ENCODE assay signal across 23 mouse cellular contexts in the genomic region with DNA sequence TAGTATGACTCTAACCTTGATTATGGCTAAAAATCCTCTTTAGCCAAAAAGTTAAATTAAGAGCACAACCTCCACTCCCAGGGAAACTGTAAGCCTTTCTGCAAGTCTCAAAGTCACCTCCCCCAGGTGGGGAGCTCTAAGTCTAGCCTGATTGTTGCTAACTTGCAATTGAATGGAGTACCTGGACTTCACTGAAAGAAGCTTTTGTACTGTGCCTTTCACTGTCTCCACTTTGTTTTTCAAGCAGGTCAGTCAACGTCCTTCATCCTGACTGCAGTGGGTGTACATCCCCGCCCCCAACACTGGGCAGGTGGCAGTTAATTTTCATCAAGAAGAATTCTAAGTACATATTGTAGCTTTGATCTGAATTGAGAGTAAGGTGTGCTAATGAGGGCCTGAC. TPM values are rescaled to one million over a fixed set of nuclear protein-coding genes. Genes with fewer than 3 reads are reported as not detected.
"Had no signal": no experiment of that assay in that cellular context is flagged by ENCODE, and none has a peak within 500 bp of the region (broad histone marks: within the 10 kb centered on the region; RNA-seq: fewer than 3 reads in every experiment).

No protein-coding gene starts in this region.

- H3K4me1 ChIP-seq: lung, embryonic 15.5 days; midbrain, embryonic 10.5 days; midbrain, embryonic 12.5 days; neural tube, embryonic 13.5 days; neural tube, embryonic 15.5 days; stomach, embryonic 15.5 days had no signal

- H3K36me3 ChIP-seq: lung, embryonic 15.5 days; midbrain, embryonic 10.5 days; midbrain, embryonic 12.5 days; neural tube, embryonic 13.5 days; neural tube, embryonic 15.5 days; stomach, embryonic 15.5 days had no signal

- H3K27me3 ChIP-seq: lung, embryonic 15.5 days; midbrain, embryonic 12.5 days; neural tube, embryonic 13.5 days; neural tube, embryonic 15.5 days; stomach, embryonic 15.5 days had no signal

- DNase-seq: liver, postnatal 0 days; lung, adult 2 months; lung, postnatal 4 days; midbrain, embryonic 14.5 days; right cerebral cortex, postnatal 14 days; thymus, adult 2 months; thymus, postnatal 25 days; thymus, postnatal 4 days had no signal

- H3K27ac ChIP-seq: lung, embryonic 15.5 days; midbrain, embryonic 10.5 days; midbrain, embryonic 12.5 days; neural tube, embryonic 13.5 days; neural tube, embryonic 15.5 days; stomach, embryonic 15.5 days; stomach, postnatal 0 days had no signal

- H3K9me3 ChIP-seq: lung, embryonic 15.5 days; midbrain, embryonic 10.5 days; midbrain, embryonic 12.5 days; neural tube, embryonic 13.5 days; neural tube, embryonic 15.5 days; stomach, embryonic 15.5 days had no signal

- H3K4me3 ChIP-seq: lung, embryonic 15.5 days; midbrain, embryonic 10.5 days; midbrain, embryonic 12.5 days; myocyte; neural tube, embryonic 13.5 days; neural tube, embryonic 15.5 days; stomach, embryonic 15.5 days had no signal

- H3K9ac ChIP-seq: liver, postnatal 0 days; lung, embryonic 15.5 days; midbrain, embryonic 12.5 days; neural tube, embryonic 13.5 days; neural tube, embryonic 15.5 days; stomach, embryonic 15.5 days had no signal

RNA-seq across cellular contexts. Expression of gene Ms4a5, which starts 15.3 kb away (rescaled TPM):
- total RNA-seq: megakaryocyte, adult 5-6 weeks; megakaryocyte-erythroid progenitor cell, adult 5-6 weeks had no signal
- polyA plus RNA-seq: liver, postnatal 0 days; lung, adult 2 months; lung, embryonic 15.5 days; lung, postnatal 0 days; midbrain, embryonic 10.5 days; midbrain, embryonic 12.5 days; midbrain, embryonic 14.5 days; midbrain, embryonic 16.5 days; myocyte; neural tube, embryonic 11.5 days; neural tube, embryonic 13.5 days; neural tube, embryonic 15.5 days; spleen, adult 2 months; stomach, embryonic 15.5 days; stomach, postnatal 0 days; thymus, adult 2 months; urinary bladder, adult 2 months had no signal

RNA-seq across cellular contexts. Expression of gene Ms4a14, which starts 15.3 kb away (rescaled TPM):
- total RNA-seq: megakaryocyte-erythroid progenitor cell, adult 5-6 weeks had no signal
- polyA plus RNA-seq: midbrain, embryonic 10.5 days; midbrain, embryonic 14.5 days; midbrain, embryonic 16.5 days; myocyte; neural tube, embryonic 11.5 days had no signal

RNA-seq across cellular contexts. Expression of gene Ms4a1, which starts 32.9 kb away (rescaled TPM):
- polyA plus RNA-seq: lung, embryonic 15.5 days; midbrain, embryonic 10.5 days; midbrain, embryonic 12.5 days; midbrain, embryonic 14.5 days; midbrain, embryonic 16.5 days; myocyte; neural tube, embryonic 11.5 days; neural tube, embryonic 13.5 days; stomach, embryonic 15.5 days had no signal

RNA-seq across cellular contexts. Expression of gene Ms4a7, which starts 37.0 kb away (rescaled TPM):
- total RNA-seq: megakaryocyte-erythroid progenitor cell, adult 5-6 weeks had no signal
- polyA plus RNA-seq: myocyte had no signal
